Mouse (Mus musculus) forebrain, embryonic 10.5 days (tissue): Measurements from ENCODE around the gene Ntm. TPM values are rescaled to one million over a fixed set of nuclear protein-coding genes. Genes with fewer than 3 reads are reported as not detected.
A peak's percentile ranks its signal among the peaks of the same experiment; 100 is the strongest.

Source experiments
- DNase-seq: peaks from one replicate; pipeline ENCODE4 v3.0.0-alpha.2; 2017; ENCODE audit warnings: low spot score; ENCODE audit errors: extremely low spot score
- H3K27ac ChIP-seq: fragments of 300-500 bp; sonication (generic); 2 replicates; pipeline ENCODE4 v1.5.1; 2016; ENCODE audit warnings: mild to moderate bottlenecking
- H3K27me3 ChIP-seq: fragments of 300-500 bp; sonication (generic); 2 replicates; pipeline ENCODE4 v1.6.1; 2016; ENCODE audit warnings: mild to moderate bottlenecking; ENCODE audit not compliant: poor library complexity, severe bottlenecking
- H3K36me3 ChIP-seq: fragments of 300-500 bp; sonication (generic); replicated peaks from 2 replicates; pipeline ENCODE4 v1.6.1; 2016; ENCODE audit warnings: mild to moderate bottlenecking, moderate library complexity
- H3K4me1 ChIP-seq: fragments of 300-500 bp; sonication (generic); 2 replicates; pipeline ENCODE4 v1.6.1; 2016
- H3K4me3 ChIP-seq: fragments of 300-500 bp; sonication (generic); 2 replicates; pipeline ENCODE4 v1.5.1; 2016; ENCODE audit warnings: mild to moderate bottlenecking, moderate library complexity
- H3K9me3 ChIP-seq: fragments of 300-500 bp; sonication (generic); 2 replicates; pipeline ENCODE4 v1.6.1; 2016; ENCODE audit warnings: mild to moderate bottlenecking, moderate library complexity
- WGBS: fragments of 180-500 bp; shearing (Covaris S2); methylation state at CpG from one replicate; pipeline ENCODE4 v1.1.7; 2016; 5-methylcytosine and 5-hydroxymethylcytosine counted together
- polyA plus RNA-seq: library from polyadenylated mRNA; unstranded; fragments of >200 nt; fragmentation: Nextera tagmentation; extraction: Ambion mirVana; gene quantifications from 2 replicates; pipeline ENCODE4 v1.2.1, GENCODE M21; 2016

Gene Ntm
- polyA plus RNA-seq, 1 experiment from 2014 or later: 6.5 TPM

DNA sequence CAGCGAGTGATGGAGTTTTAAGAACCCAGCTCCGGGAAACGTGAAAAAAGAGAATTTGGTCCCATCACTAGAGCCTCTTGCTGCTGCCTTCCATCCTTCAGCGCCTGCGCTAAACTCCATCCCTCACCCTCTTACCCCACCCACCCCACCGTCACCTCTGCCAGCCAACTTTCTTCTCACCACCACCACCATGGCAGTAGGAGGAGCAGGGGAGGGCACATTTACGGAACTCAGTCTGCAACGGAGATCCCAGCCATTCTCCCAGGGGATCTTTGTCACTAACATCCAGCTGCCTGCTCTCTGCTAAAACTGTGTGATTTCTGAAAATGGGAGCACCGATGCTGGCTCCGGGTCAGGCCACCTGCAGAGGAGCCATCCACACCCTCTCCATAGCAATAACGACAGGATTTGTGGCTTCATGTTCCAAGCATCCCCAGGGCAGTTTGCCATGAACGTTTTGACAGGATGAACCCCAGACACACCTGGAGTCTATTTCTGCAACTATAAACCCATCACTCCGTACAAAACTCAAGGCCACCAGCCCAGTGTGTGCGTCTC is 309.2 kb downstream of the Ntm start:
- Histone ChIP-seq H3K4me3 (no peak overlapping the region), H3K27me3 (peaks cover 7% of the 10 kb centered on the region), H3K9me3 (no peaks in the 10 kb centered on the region; the same call in 1 of the 2 replicates), H3K4me1 (peaks cover 28% of the 10 kb centered on the region), H3K36me3 (no peaks in the 10 kb centered on the region), H3K27ac (no peak overlapping the region)
- 80% methylated on average over 14 of the region's 14 CpGs for WGBS
- no peak for DNase-seq

DNA sequence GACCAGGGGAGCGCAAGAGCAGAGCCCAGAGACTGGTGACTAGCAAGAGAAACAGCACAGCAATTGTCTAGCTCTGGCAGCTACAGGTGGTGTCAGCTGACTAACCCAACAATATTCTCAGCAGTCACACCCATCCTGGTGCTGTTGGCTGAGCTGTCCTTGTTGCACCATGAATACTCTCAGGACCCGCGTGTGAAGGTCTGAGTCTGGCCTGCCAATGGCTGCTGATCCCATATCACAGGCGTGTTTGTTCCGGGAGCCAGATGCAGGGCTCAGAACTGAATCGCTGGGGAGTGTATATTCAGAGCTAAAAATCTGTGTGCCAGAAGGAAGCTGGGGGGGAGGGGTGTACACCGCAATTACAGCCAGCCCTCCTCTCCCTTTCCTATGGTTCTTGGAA is 310.1 kb downstream of the Ntm start:
- H3K36me3 ChIP-seq: no peaks in the 10 kb centered on the region
- no peak overlapping the region for H3K4me3 ChIP-seq
- WGBS: 87% methylated on average over 7 of the region's 7 CpGs
- H3K4me1 ChIP-seq: peaks cover 19% of the 10 kb centered on the region
- peaks cover 7% of the 10 kb centered on the region for H3K27me3 ChIP-seq
- no peak overlapping the region for H3K27ac ChIP-seq
- no peaks in the 10 kb centered on the region; the same call in 1 of the 2 replicates for H3K9me3 ChIP-seq
- DNase-seq: no peak

DNA sequence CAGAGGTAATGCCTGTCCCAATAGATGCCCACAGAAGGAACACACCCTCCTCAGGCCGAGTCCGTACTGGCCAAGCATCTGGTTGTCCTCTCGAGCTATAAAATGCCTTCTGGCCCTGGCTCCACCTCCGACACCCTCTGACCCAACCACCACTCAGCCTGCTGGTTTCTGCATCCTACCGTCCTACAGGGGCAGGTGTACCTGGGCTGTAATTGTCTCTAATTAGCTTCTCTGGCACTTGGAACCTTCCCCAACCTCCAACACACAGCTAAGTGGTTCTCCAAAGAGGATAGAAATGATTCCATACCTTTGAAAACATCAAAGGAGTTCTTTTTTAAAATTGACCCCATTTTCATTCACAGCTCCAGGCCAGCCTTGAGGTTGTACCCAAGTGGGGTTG is 311.1 kb downstream of the Ntm start:
- H3K27ac ChIP-seq: no peak overlapping the region
- DNase-seq: no peak

DNA sequence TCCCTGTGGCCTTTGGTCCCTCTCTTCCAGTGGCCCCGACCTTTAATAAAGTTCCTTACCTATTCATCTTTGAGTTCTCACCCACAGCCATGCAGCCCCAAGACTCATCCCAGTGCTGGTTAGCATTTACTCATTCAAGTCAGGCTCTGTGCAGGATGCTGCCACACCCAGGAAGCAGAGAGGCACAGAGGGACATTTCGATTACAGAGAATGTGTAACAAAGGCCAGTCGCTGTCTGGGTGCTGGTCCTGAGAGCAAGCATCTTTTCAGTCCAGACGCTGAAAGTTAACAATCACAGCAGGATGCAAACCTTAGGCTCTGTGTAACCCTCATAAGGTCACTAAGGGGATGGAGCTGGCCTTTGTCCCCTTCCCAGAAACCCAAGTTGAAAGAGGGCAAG is 311.7 kb downstream of the Ntm start:
- H3K9me3 ChIP-seq: no peaks in the 10 kb centered on the region; the same call in 1 of the 2 replicates
- no peaks in the 10 kb centered on the region for H3K36me3 ChIP-seq
- H3K4me3 ChIP-seq: no peak overlapping the region
- no peak for DNase-seq
- peaks cover 7% of the 10 kb centered on the region for H3K27me3 ChIP-seq
- H3K27ac ChIP-seq: no peak overlapping the region
- H3K4me1 ChIP-seq: peaks cover 27% of the 10 kb centered on the region
- WGBS: 66% methylated on average over 4 of the region's 4 CpGs

More for the DNA sequence above, 311.1 kb downstream of the Ntm start:
- H3K9me3 ChIP-seq: no peaks in the 10 kb centered on the region; the same call in 1 of the 2 replicates
- H3K27me3 ChIP-seq: peaks cover 7% of the 10 kb centered on the region
- WGBS: 81% methylated on average over 5 of the region's 5 CpGs
- H3K36me3 ChIP-seq: no peaks in the 10 kb centered on the region
- no peak overlapping the region for H3K4me3 ChIP-seq
- H3K4me1 ChIP-seq: peaks cover 21% of the 10 kb centered on the region

DNA sequence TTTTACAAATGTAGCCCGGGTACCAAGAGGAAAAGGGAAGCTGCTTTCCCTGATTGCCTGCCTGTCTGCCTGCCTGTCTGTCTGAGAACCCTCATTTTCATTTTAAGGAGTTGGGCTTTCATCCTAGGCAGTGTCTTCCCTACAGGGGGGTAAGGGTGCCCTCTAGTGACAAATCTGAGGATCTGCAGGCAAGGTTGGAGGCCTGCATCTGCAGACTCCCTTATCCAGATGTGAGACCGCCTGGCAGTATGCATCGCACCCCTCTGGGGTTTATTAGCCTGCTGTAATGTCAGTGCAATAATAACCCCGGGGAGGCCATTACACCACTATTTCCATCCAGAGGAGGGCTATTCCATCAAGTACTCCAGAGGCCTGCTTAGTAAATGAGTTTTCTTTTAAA is 312.3 kb downstream of the Ntm start:
- 40% methylated on average over 4 of the region's 4 CpGs for WGBS
- H3K4me3 ChIP-seq: no peak overlapping the region
- H3K36me3 ChIP-seq: no peaks in the 10 kb centered on the region
- H3K4me1 ChIP-seq: peaks cover 31% of the 10 kb centered on the region
- no peaks in the 10 kb centered on the region for H3K9me3 ChIP-seq
- H3K27ac ChIP-seq: no peak overlapping the region
- peaks cover 11% of the 10 kb centered on the region for H3K27me3 ChIP-seq
- DNase-seq: peak; percentile 45

DNA sequence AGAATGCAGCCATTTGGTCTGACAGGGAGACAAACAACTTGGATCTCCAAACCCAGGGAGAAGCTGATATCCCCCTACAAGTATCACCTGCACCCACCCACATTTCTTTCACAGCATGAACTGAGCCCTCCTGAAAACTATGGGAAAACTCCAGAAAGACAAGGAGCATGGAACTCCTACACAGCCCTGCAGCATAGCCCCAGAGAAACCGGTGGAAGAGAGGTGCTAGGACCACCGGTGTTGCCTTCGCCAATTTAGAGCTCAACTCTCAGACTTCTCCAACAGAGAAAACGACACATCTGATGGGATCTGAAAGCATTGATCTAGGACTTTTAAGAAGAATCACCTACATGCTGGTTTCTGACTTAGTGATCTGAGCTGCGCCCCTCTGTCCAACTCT is 312.7 kb downstream of the Ntm start:
- no peak for DNase-seq
- WGBS: 77% methylated on average over 5 of the region's 5 CpGs
- Histone ChIP-seq H3K27ac (no peak overlapping the region), H3K27me3 (peaks cover 15% of the 10 kb centered on the region), H3K4me1 (peaks cover 36% of the 10 kb centered on the region), H3K4me3 (no peak overlapping the region), H3K36me3 (no peaks in the 10 kb centered on the region), H3K9me3 (no peaks in the 10 kb centered on the region)

DNA sequence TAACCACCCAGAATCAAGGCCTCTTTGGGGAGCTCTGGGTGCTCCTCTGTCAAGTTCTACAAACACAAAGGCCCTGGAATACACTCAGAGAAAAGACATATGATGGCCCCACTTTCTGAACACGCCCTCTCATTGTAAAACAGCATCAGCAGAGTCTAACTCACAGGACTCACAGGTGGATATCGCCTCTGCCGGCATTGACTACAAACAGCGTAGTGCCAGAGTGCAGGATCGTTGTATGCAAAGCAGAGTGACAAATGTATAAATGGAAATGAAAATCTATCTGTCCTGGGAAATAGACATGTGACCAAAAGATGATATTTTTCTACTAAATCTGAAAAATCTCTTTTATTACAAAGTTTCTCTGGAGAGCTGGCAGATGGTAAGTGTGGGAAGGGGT is 314.7 kb downstream of the Ntm start:
- Histone ChIP-seq H3K9me3 (no peaks in the 10 kb centered on the region), H3K4me3 (no peak overlapping the region), H3K36me3 (no peaks in the 10 kb centered on the region), H3K4me1 (peaks cover 32% of the 10 kb centered on the region), H3K27ac (no peak overlapping the region), H3K27me3 (peaks cover 21% of the 10 kb centered on the region)
- WGBS: 95% methylated on average over 5 of the region's 5 CpGs
- no peak for DNase-seq

DNA sequence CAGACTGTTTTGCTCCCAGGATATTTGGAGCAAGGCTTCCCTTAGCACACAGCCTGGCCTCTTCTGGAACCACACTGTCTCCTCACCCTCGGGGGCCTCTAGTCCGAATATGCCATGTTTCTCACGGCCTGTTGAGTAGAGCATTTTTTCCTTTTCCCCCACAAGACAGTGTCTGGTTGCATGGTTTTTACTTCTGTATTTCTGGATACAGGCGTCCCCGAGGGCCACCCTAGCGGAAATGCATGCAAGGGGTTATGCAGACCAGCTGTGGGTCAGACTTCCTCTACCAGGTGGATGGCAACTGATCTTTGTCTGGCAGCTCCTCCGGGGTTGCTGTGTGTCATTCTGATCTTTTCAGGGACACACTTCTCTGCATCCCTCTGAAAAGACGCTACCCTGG is 315.2 kb downstream of the Ntm start:
- no peaks in the 10 kb centered on the region for H3K36me3 ChIP-seq
- H3K27ac ChIP-seq: no peak overlapping the region
- H3K9me3 ChIP-seq: no peaks in the 10 kb centered on the region
- H3K4me3 ChIP-seq: no peak overlapping the region
- WGBS: 77% methylated on average over 8 of the region's 8 CpGs
- DNase-seq: no peak
- peaks cover 29% of the 10 kb centered on the region for H3K4me1 ChIP-seq
- H3K27me3 ChIP-seq: peaks cover 21% of the 10 kb centered on the region

DNA sequence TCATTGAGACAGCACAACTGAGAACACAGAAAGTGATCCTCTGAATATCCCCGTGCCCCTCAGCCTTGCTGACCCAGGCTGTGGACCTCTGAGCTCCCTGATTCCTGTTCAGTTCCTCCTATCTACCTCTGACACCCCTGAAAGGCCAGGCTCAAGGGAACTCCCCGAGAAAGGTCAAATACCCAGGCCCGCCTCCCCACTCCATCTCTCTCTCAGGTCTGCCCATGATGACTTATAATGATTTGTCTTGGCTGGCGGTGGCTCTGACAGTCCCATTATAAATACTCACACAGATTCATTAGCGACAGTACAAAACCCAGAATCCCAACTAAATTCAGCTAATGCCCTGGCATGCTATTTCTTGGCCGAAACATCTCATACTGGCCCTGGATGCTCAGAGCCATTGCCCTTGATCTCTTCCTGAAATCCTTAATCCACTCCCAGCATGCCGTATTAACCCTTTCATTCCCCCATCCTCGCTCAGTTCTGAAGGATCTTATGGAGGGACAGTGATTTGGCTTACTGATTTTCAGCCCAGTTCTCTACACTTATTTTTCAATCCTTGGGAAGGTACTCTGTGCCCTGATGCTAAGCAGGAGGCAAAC is 317.0 kb downstream of the Ntm start:
- no peak for DNase-seq
- H3K27me3 ChIP-seq: peaks cover 14% of the 10 kb centered on the region
- WGBS: 35% methylated on average over 8 of the region's 8 CpGs

DNA sequence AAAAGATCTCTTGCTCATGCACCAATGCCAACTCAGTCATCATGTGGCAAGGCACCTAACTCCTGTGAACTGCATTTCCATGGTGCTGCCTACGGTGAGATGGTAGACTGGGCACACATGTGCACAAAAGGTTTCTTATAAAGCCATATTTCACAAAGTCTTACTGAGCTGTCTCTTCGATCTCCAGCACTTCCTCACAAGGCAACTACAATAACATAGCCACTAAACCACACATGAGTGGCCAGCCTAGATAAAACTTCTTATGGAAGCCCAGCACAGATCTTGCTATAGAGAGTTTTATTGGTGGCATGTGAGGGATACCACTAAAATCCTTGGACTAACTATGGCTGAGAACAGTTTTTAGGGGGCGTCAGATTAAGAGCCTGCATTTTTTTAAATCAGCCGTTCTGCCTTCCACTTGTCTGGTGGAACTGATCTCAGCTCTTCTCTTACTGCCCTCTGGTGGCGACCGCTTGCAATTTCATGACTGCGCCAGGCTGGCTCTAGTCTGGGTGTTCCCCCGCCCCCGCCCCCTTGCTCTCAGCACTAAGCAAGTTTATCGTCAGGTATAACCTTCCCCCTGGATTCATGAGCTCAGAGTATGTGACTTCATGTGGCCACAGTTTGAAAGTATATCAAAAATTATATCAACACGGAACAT is 319.8 kb downstream of the Ntm start:
- Histone ChIP-seq H3K4me3 (no peak overlapping the region), H3K27me3 (peaks cover 14% of the 10 kb centered on the region), H3K36me3 (no peaks in the 10 kb centered on the region), H3K9me3 (no peaks in the 10 kb centered on the region), H3K27ac (no peak overlapping the region), H3K4me1 (peaks cover 26% of the 10 kb centered on the region)
- 25% methylated on average over 11 of the region's 11 CpGs for WGBS
- peak; percentile 75 for DNase-seq

More for the DNA sequence above, 317.0 kb downstream of the Ntm start:
- no peaks in the 10 kb centered on the region for H3K36me3 ChIP-seq
- peaks cover 26% of the 10 kb centered on the region for H3K4me1 ChIP-seq
- no peaks in the 10 kb centered on the region for H3K9me3 ChIP-seq
- H3K4me3 ChIP-seq: no peak overlapping the region
- H3K27ac ChIP-seq: no peak overlapping the region

DNA sequence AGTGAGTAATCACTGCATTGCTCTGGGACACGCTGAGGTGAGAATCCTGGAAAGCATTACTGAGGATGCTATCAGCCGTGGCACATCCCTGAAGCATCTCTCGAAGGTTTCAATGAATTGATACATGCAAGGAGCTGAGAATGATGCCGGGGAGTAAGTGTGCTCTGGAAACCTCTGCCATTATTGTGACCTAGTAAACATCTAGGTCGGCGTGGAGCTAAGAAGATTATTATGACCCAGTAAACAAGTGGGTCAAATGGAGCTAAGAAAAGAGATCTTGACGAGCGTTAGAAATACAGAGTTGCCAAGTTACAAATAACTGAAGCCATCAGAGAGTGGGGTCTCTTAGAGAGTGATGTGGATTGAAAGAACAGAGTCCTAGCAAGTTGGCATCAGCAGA is 325.6 kb downstream of the Ntm start:
- no peak for DNase-seq
- Histone ChIP-seq H3K4me3 (no peak overlapping the region), H3K4me1 (peaks cover 5% of the 10 kb centered on the region; the same call in 1 of the 2 replicates), H3K27ac (no peak overlapping the region), H3K9me3 (no peaks in the 10 kb centered on the region), H3K27me3 (no peaks in the 10 kb centered on the region), H3K36me3 (no peaks in the 10 kb centered on the region)
- WGBS: 91% methylated on average over 8 of the region's 8 CpGs

DNA sequence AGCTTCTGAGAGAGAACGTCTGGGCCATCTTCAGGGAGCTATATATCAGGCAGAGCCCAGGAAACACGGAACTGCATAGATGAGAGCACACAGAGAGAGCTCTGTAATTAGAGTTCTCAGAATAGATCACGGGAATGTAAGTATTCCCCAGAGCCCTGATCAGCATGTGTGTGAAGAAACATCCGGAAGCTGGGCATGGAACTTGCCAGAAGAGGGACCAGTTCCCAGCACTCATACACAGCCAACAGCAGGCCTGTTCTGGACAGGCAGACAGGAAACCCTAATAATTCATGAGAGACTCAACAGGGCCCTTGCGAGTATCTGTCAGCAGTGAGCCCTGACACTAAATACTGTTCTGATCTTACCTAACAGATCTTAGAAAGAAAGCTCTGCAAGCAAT is 345.8 kb downstream of the Ntm start:
- Histone ChIP-seq H3K27me3 (no peaks in the 10 kb centered on the region), H3K27ac (no peak overlapping the region), H3K36me3 (no peaks in the 10 kb centered on the region), H3K4me3 (no peak overlapping the region), H3K9me3 (no peaks in the 10 kb centered on the region; the same call in 1 of the 2 replicates), H3K4me1 (peaks cover 4% of the 10 kb centered on the region)
- DNase-seq: no peak
- 88% methylated on average over 5 of the region's 5 CpGs for WGBS

DNA sequence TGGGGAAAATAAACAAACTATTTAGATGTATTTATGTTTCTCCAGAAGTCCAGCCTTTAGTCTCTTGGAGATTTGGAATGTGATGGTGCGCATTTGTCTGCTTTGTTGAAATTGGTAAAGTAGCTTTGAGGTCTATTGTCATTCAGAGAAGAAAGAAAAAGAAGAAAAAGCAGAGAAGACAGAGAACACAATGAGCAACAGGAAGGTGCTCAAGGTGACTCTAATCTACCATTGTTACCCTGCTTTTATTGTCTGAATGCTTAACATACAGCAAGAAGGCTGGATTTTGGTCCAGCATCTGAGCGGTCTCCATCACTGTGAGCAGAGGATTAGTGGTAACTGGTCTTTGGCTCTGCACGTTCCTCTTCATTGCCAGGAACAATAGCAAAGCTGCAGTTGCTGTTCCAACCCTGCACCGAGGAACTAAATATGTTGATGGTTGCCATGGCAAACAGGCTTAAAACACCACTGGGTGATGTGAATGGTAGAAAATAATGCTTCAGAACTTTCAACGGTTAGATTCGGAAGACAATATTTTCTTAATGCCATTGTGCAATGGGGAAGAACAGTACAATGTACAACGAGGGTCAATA is 350.8 kb downstream of the Ntm start:
- 53% methylated on average over 7 of the region's 7 CpGs for WGBS
- H3K36me3 ChIP-seq: no peaks in the 10 kb centered on the region
- H3K4me3 ChIP-seq: no peak overlapping the region
- H3K27me3 ChIP-seq: no peaks in the 10 kb centered on the region
- peaks cover 19% of the 10 kb centered on the region for H3K4me1 ChIP-seq
- no peaks in the 10 kb centered on the region for H3K9me3 ChIP-seq
- no peak for DNase-seq
- H3K27ac ChIP-seq: no peak overlapping the region
